Mouse (Mus musculus) MEL (cell line): ENCODE data around the gene Atp6v0a2. TPM values are rescaled to one million over a fixed set of nuclear protein-coding genes. Genes with fewer than 3 reads are reported as not detected.

Experiments
- DNase-seq: peaks from one replicate; pipeline ENCODE4 v3.0.0; 2011; ENCODE audit warnings: low read depth, low spot score
- H3K27ac ChIP-seq: 2 replicates; pipeline ENCODE4 v1.5.1; 2012; ENCODE audit warnings: low read depth, mild to moderate bottlenecking, control low read depth, low read length, moderate library complexity; ENCODE audit not compliant: control insufficient read depth
- H3K27me3 ChIP-seq, 2 experiments: fragments of 150-350 bp in 1 of 2; sonication (generic) in 1 of 2; 2 replicates each; pipeline ENCODE4 v1.6.1; 2012; ENCODE audit warnings: low read length in 2 of 2, mild to moderate bottlenecking in 2 of 2, improper control_type of control experiment in 1 of 2, moderate library complexity in 1 of 2; ENCODE audit not compliant: insufficient read depth in 2 of 2, control insufficient read depth in 1 of 2
- H3K36me3 ChIP-seq, 2 experiments: 2 replicates each; pipeline ENCODE4 v1.6.1; 2012 to 2014; ENCODE audit warnings: low read length in 2 of 2, improper control_type of control experiment in 1 of 2, inconsistent platforms in 1 of 2, mild to moderate bottlenecking in 1 of 2; ENCODE audit not compliant: insufficient read depth in 2 of 2, control insufficient read depth in 1 of 2
- H3K4me1 ChIP-seq, 2 experiments: fragments of 150-350 bp in 1 of 2; sonication (generic) in 1 of 2; 2 replicates each; pipeline ENCODE4 v1.6.1; 2012; ENCODE audit warnings: low read length in 2 of 2, improper control_type of control experiment in 1 of 2, mild to moderate bottlenecking in 1 of 2; ENCODE audit not compliant: insufficient read depth in 2 of 2, control insufficient read depth in 1 of 2
- H3K4me3 ChIP-seq, 2 experiments: fragments of 150-350 bp in 1 of 2; sonication (generic) in 1 of 2; 2 replicates each; pipeline ENCODE4 v1.5.1; 2012; ENCODE audit warnings: low read depth in 2 of 2, low read length in 2 of 2, mild to moderate bottlenecking in 2 of 2, moderate library complexity in 2 of 2, control low read depth in 1 of 2, improper control_type of control experiment in 1 of 2; ENCODE audit not compliant: control insufficient read depth in 1 of 2, insufficient read depth in 1 of 2
- H3K79me2 ChIP-seq: 2 replicates; pipeline ENCODE4 v1.6.1; 2012; ENCODE audit warnings: mild to moderate bottlenecking, low read length, moderate library complexity; ENCODE audit not compliant: control insufficient read depth, poor library complexity, insufficient read depth
- H3K9ac ChIP-seq: 2 replicates; pipeline ENCODE4 v1.6.1; 2012; ENCODE audit warnings: low read depth, mild to moderate bottlenecking, control low read depth, low read length, moderate library complexity; ENCODE audit not compliant: control insufficient read depth, poor library complexity, severe bottlenecking
- H3K9me3 ChIP-seq: fragments of 150-350 bp; sonication (generic); replicated peaks from 2 replicates; pipeline ENCODE4 v1.6.1; 2012; ENCODE audit warnings: mild to moderate bottlenecking, low read length, improper control_type of control experiment, moderate library complexity; ENCODE audit not compliant: insufficient read depth
- CHD2 ChIP-seq: IDR thresholded peaks from 2 replicates; pipeline ENCODE4 v1.6.1; 2011; ENCODE audit warnings: low read length, improper control_type of control experiment
- CTCF ChIP-seq, 3 experiments: IDR thresholded peaks in 2 of 3; conservative IDR thresholded peaks in 1 of 3; 2 replicates each; pipeline ENCODE4 v1.5.1; 2011 to 2012; ENCODE audit warnings: low read length in 3 of 3, low read depth in 2 of 3, mild to moderate bottlenecking in 2 of 3, improper control_type of control experiment in 1 of 3, inconsistent platforms in 1 of 3, mixed read lengths in 1 of 3, moderate library complexity in 1 of 3; ENCODE audit not compliant: control insufficient read depth in 1 of 3, insufficient read depth in 1 of 3, poor library complexity in 1 of 3, severe bottlenecking in 1 of 3
- E2F4 ChIP-seq: IDR thresholded peaks from 2 replicates; pipeline ENCODE4 v1.6.1; 2011; ENCODE audit warnings: low read depth, low read length, improper control_type of control experiment, borderline replicate concordance
- EP300 ChIP-seq, 2 experiments: IDR thresholded peaks; 2 replicates each; pipeline ENCODE4 v1.6.1; 2011; ENCODE audit warnings: improper control_type of control experiment in 2 of 2, low read length in 2 of 2, low read depth in 1 of 2, mild to moderate bottlenecking in 1 of 2
- ETS1 ChIP-seq: IDR thresholded peaks from 2 replicates; pipeline ENCODE4 v1.6.1; 2012; ENCODE audit warnings: low read depth, mild to moderate bottlenecking, inconsistent platforms, low read length, improper control_type of control experiment, moderate library complexity
- GABPA ChIP-seq: IDR thresholded peaks from 2 replicates; pipeline ENCODE4 v1.6.1; 2012; ENCODE audit warnings: low read depth, mild to moderate bottlenecking, inconsistent platforms, low read length, improper control_type of control experiment, moderate library complexity
- GATA1 ChIP-seq: IDR thresholded peaks from 2 replicates; pipeline ENCODE4 v1.6.1; 2011; ENCODE audit warnings: low read depth, low read length, improper control_type of control experiment
- KAT2A ChIP-seq: conservative IDR thresholded peaks from 2 replicates; pipeline ENCODE4 v1.6.1; 2012; ENCODE audit warnings: low read depth, low read length, improper control_type of control experiment, inconsistent platforms
- MAFK ChIP-seq: IDR thresholded peaks from 2 replicates; pipeline ENCODE4 v1.6.1; 2011; ENCODE audit warnings: low read depth, mild to moderate bottlenecking, low read length, improper control_type of control experiment, borderline replicate concordance
- MYB ChIP-seq: IDR thresholded peaks from 2 replicates; pipeline ENCODE4 v1.6.1; 2011; ENCODE audit warnings: mild to moderate bottlenecking, low read depth, low read length, improper control_type of control experiment
- MYC ChIP-seq: IDR thresholded peaks from 2 replicates; pipeline ENCODE4 v1.6.1; 2011; ENCODE audit warnings: low read depth, mild to moderate bottlenecking, low read length, improper control_type of control experiment, moderate library complexity
- NELFE ChIP-seq: IDR thresholded peaks from 2 replicates; pipeline ENCODE4 v1.6.1; 2011; ENCODE audit warnings: low read depth, low read length, improper control_type of control experiment
- POLR2A ChIP-seq, 2 experiments: IDR thresholded peaks; 2 replicates each; pipeline ENCODE4 v1.6.1; 2011 to 2012; ENCODE audit warnings: low read length in 2 of 2, mild to moderate bottlenecking in 2 of 2, control low read depth in 1 of 2, improper control_type of control experiment in 1 of 2, low read depth in 1 of 2, moderate library complexity in 1 of 2; ENCODE audit not compliant: control insufficient read depth in 1 of 2, insufficient read depth in 1 of 2, poor library complexity in 1 of 2
- POLR2AphosphoS2 ChIP-seq: IDR thresholded peaks from 2 replicates; pipeline ENCODE4 v1.6.1; 2011; ENCODE audit warnings: low read length, improper control_type of control experiment
- RAD21 ChIP-seq: IDR thresholded peaks from 2 replicates; pipeline ENCODE4 v1.6.1; 2011; ENCODE audit warnings: mild to moderate bottlenecking, low read depth, low read length, improper control_type of control experiment
- TAL1 ChIP-seq: IDR thresholded peaks from 2 replicates; pipeline ENCODE4 v1.6.1; 2012; ENCODE audit warnings: mild to moderate bottlenecking, inconsistent platforms, low read length, moderate library complexity, mixed read lengths
- USF2 ChIP-seq, 2 experiments: IDR thresholded peaks; 2 replicates each; pipeline ENCODE4 v1.6.1; 2011 to 2012; ENCODE audit warnings: improper control_type of control experiment in 2 of 2, low read length in 2 of 2, borderline replicate concordance in 1 of 2, inconsistent platforms in 1 of 2, low read depth in 1 of 2, mild to moderate bottlenecking in 1 of 2; ENCODE audit not compliant: insufficient read depth in 1 of 2
- ZC3H11A ChIP-seq: IDR thresholded peaks from 2 replicates; pipeline ENCODE4 v1.6.1; 2012; ENCODE audit warnings: low read depth, mild to moderate bottlenecking, inconsistent platforms, low read length, improper control_type of control experiment
- ZKSCAN1 ChIP-seq: IDR thresholded peaks from 2 replicates; pipeline ENCODE4 v1.6.1; 2012; ENCODE audit warnings: low read depth, mild to moderate bottlenecking, inconsistent platforms, low read length, improper control_type of control experiment, moderate library complexity
- ZMIZ1 ChIP-seq: IDR thresholded peaks from 2 replicates; pipeline ENCODE4 v1.6.1; 2012; ENCODE audit warnings: low read depth, mild to moderate bottlenecking, inconsistent platforms, low read length, improper control_type of control experiment, moderate library complexity
- ZNF384 ChIP-seq: IDR thresholded peaks from 2 replicates; pipeline ENCODE4 v1.6.1; 2012; ENCODE audit warnings: low read depth, mild to moderate bottlenecking, inconsistent platforms, low read length, improper control_type of control experiment
- polyA plus RNA-seq, 2 experiments: library from polyadenylated mRNA; stranded (reverse) in 1 of 2; unstranded in 1 of 2; fragments of >175 nt in 1 of 2; fragments of >200 nt in 1 of 2; gene quantifications; 2 replicates each; pipeline versions ENCODE4 v1.2.1 to v1.2.4; 2012; ENCODE audit warnings: low replicate concordance in 2 of 2, low read depth in 1 of 2; ENCODE audit not compliant: insufficient read length in 2 of 2, insufficient read depth in 1 of 2, missing spikeins in 1 of 2
- total RNA-seq: library from RNA; depleted of rRNA; stranded (reverse); fragments of 300-350 nt; gene quantifications from 2 replicates; pipeline ENCODE4 v1.2.3, GENCODE M21; 2012

Atp6v0a2 gene
- total and polyA plus RNA-seq, 3 experiments: 30.0 to 31.0 TPM; not detected in 1

DNA sequence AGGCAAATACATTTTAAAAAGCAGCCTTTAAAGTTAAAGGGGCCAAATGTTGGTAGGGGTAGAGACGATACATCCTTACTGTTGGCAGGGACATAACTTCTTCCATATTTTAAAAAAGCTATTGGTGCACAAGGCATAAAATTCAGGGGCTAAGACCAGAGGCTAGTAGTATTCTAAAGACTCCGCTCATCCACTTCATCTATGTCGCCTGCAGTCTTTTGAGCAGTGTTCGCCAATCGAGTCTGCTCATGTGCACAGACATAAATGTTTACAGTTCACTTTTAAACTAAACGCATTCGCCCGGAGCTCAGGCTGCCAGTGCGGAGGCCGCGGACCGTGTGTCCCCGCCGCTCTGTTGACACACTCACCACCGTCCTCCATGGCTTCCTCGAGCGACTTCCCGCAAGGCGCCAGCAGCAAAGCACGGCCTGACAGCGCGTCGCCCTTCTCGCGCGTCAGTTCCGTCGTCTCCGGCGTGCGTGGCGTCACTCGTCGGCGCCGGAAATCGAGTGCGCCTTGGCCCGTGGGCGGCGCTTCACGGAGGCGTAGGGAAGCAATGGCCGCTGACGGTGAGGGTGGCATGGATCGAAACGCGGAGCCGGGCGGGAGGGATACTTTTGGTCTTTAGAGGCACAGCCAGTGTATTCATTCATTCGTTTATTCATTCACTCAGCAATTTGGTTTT is 49.6 kb upstream of the Atp6v0a2 start, which contains the start of the genes Eif2b1 and Gtf2h3 (continued):
- TF ChIP-seq POLR2A (IDR thresholded peaks at IDR 0.05; ENCODE audit: control insufficient read depth in 1 of 2, insufficient read depth in 1 of 2, low read depth in 1 of 2, low read length in 2 of 2, poor library complexity in 1 of 2) (peak; percentile 87 to 99), CHD2 (no peak), ETS1 (peak; percentile 60; the same call in 1 of the 2 replicates), USF2 (IDR thresholded peaks at IDR 0.05; ENCODE audit: borderline replicate concordance in 1 of 2, insufficient read depth in 1 of 2, low read depth in 1 of 2, low read length in 2 of 2) (no peak), POLR2AphosphoS2 (peak; percentile 94), GATA1 (no peak), MYB (peak; percentile 40; the same call in 1 of the 2 replicates), E2F4 (no peak), ZMIZ1 (peak; percentile 94)

DNA sequence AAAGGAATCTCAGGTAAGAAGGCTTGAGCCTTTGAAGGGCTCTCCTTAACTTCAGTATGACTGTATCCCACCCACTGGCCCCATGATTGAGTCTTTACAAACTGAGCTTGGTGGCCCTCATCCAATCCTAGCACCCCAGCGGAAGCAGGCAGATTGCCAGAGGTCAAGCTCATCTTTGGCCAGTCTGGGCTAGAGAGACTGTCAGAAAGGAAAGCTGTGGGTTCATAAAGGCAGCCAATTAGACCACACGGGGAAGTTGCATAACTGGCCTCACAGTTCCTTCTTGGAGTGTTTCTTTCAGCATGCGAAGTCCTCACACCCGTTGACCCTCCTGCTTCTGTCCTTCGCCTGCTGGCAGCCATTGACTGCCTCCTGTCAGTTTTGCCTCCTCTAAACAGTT is 45.9 kb upstream of the Atp6v0a2 start:
- TF ChIP-seq MYC: no peak
- TF ChIP-seq EP300 (IDR thresholded peaks at IDR 0.05; ENCODE audit: low read depth in 1 of 2, low read length in 2 of 2): no peak
- no peak for TF ChIP-seq ETS1
- no peak for TF ChIP-seq MYB
- no peak for TF ChIP-seq ZKSCAN1
- no peak for TF ChIP-seq GABPA
- no peak for TF ChIP-seq TAL1
- no peak for TF ChIP-seq POLR2AphosphoS2
- no peak for TF ChIP-seq GATA1
- no peak for TF ChIP-seq ZNF384
- no peak for TF ChIP-seq NELFE
- TF ChIP-seq RAD21: no peak
- TF ChIP-seq CTCF (IDR thresholded peaks at IDR 0.05 in 2 of 3, conservative IDR thresholded peaks at IDR 0.05 in 1 of 3; ENCODE audit: control insufficient read depth in 1 of 3, insufficient read depth in 1 of 3, low read depth in 2 of 3, low read length in 3 of 3, poor library complexity in 1 of 3, severe bottlenecking in 1 of 3): no peak
- TF ChIP-seq MAFK: no peak
- no peak for TF ChIP-seq KAT2A
- no peak for TF ChIP-seq ZC3H11A
- Histone ChIP-seq H3K4me1 (peaks cover 0 to 8% of the 10 kb centered on the region in 2 experiments; a peak in 1 of 4 replicates), H3K27me3 (no peaks in the 10 kb centered on the region), H3K36me3 (peaks cover 4 to 9% of the 10 kb centered on the region in 2 experiments), H3K4me3 (no peak overlapping the region), H3K9me3 (no peaks in the 10 kb centered on the region), H3K27ac (no peak overlapping the region), H3K9ac (no peak overlapping the region), H3K79me2 (peaks cover 30% of the 10 kb centered on the region)
- DNase-seq: no peak
